Mouse (Mus musculus): ENCODE data around the gene Olfr1512. TPM values are rescaled to one million over a fixed set of nuclear protein-coding genes. Genes with fewer than 3 reads are reported as not detected.

Olfr1512 gene
- polyA plus RNA-seq, 1 experiment from 2014 or later, result not detected

GRCm38 (mm10) chr14:52332171-52332570 lies 46.8 kb downstream of the Olfr1512 start:
- H3K36me3 ChIP-seq, result no peaks in the 10 kb centered on the region
- no peak overlapping the region for H3K4me3 ChIP-seq
- peaks cover 42% of the 10 kb centered on the region for H3K27me3 ChIP-seq (replicated peaks)
- no peak overlapping the region for H3K4me2 ChIP-seq
- H3K9me3 ChIP-seq (replicated peaks), result no peaks in the 10 kb centered on the region
- no peak overlapping the region for H3K9ac ChIP-seq
- WGBS, result 78% methylated on average over 2 of the region's 3 CpGs
- no peak for ATAC-seq (ENCODE audit: insufficient number of reproducible peaks, low FRiP score)
- H3K4me1 ChIP-seq (replicated peaks), result peaks cover 8% of the 10 kb centered on the region; the same call in 1 of the 2 replicates
- no peak overlapping the region for H3K27ac ChIP-seq (ENCODE audit: poor library complexity, severe bottlenecking)

- H3K9me3 ChIP-seq (replicated peaks), result no peaks in the 10 kb centered on the region
- H3K27me3 ChIP-seq (replicated peaks), result peaks cover 50% of the 10 kb centered on the region
- H3K9ac ChIP-seq, result no peak overlapping the region
- H3K36me3 ChIP-seq, result no peaks in the 10 kb centered on the region
- no peak overlapping the region for H3K4me3 ChIP-seq
- H3K4me1 ChIP-seq (replicated peaks), result peaks cover 8% of the 10 kb centered on the region; the same call in 1 of the 2 replicates
- ATAC-seq (ENCODE audit: insufficient number of reproducible peaks, low FRiP score), result no peak
- 34% methylated on average over 4 of the region's 4 CpGs for WGBS
- H3K27ac ChIP-seq (ENCODE audit: poor library complexity, severe bottlenecking), result no peak overlapping the region
- no peak overlapping the region for H3K4me2 ChIP-seq
Observed at GRCm38 (mm10) chr14:52331069-52331750, 47.8 kb downstream of the Olfr1512 start.

- under 1% methylated on average over 26 of the region's 26 CpGs for WGBS
- peaks cover 8% of the 10 kb centered on the region; the same call in 1 of the 2 replicates for H3K4me1 ChIP-seq (replicated peaks)
- H3K9ac ChIP-seq, result peak within 1 kb of the TSS; percentile 61
- H3K4me2 ChIP-seq, result peak within 1 kb of the TSS; percentile 94
- peaks cover 55% of the 10 kb centered on the region for H3K27me3 ChIP-seq (replicated peaks)
- no peaks in the 10 kb centered on the region for H3K36me3 ChIP-seq
- H3K4me3 ChIP-seq, result peak within 1 kb of the TSS; percentile 56
- ATAC-seq (ENCODE audit: insufficient number of reproducible peaks, low FRiP score), result peak; percentile 45; the same call in 1 of the 2 replicates
- H3K27ac ChIP-seq (ENCODE audit: poor library complexity, severe bottlenecking), result no peak within 1 kb of the TSS
- no peaks in the 10 kb centered on the region for H3K9me3 ChIP-seq (replicated peaks)
Observed at GRCm38 (mm10) chr14:52327910-52328812, 50.8 kb downstream of the Olfr1512 start, which contains the start of gene Sall2. Gene Sall2 (minus strand): TSS chr14:52328762.

- Histone ChIP-seq H3K27me3 (replicated peaks) (peaks cover 58% of the 10 kb centered on the region), H3K4me3 (peak overlapping the region; percentile 56), H3K9ac (peak overlapping the region; percentile 61), H3K36me3 (no peaks in the 10 kb centered on the region), H3K4me1 (replicated peaks) (peaks cover 8% of the 10 kb centered on the region; the same call in 1 of the 2 replicates), H3K9me3 (replicated peaks) (no peaks in the 10 kb centered on the region), H3K4me2 (peak overlapping the region; percentile 94), H3K27ac (ENCODE audit: poor library complexity, severe bottlenecking) (no peak overlapping the region)
- 3% methylated on average over 14 of the region's 14 CpGs for WGBS
- no peak for ATAC-seq (ENCODE audit: insufficient number of reproducible peaks, low FRiP score)
Observed at GRCm38 (mm10) chr14:52327375-52327901, 51.5 kb downstream of the Olfr1512 start.

- peaks cover 8% of the 10 kb centered on the region; the same call in 1 of the 2 replicates for H3K4me1 ChIP-seq (replicated peaks)
- H3K9me3 ChIP-seq (replicated peaks), result no peaks in the 10 kb centered on the region
- 13% methylated on average over 4 of the region's 4 CpGs for WGBS
- no peak overlapping the region for H3K4me2 ChIP-seq
- no peak for ATAC-seq (ENCODE audit: insufficient number of reproducible peaks, low FRiP score)
- H3K9ac ChIP-seq, result no peak overlapping the region
- H3K27me3 ChIP-seq (replicated peaks), result peaks cover 50% of the 10 kb centered on the region
- no peaks in the 10 kb centered on the region for H3K36me3 ChIP-seq
- H3K27ac ChIP-seq (ENCODE audit: poor library complexity, severe bottlenecking), result no peak overlapping the region
- H3K4me3 ChIP-seq, result no peak overlapping the region
Observed at GRCm38 (mm10) chr14:52325890-52326289, 53.1 kb downstream of the Olfr1512 start.

Other genes with a start within 250 kb of the Olfr1512 start
- 35.8 and 36.5 TPM in 2 replicates for gene Supt16, start 181.8 kb downstream of the Olfr1512 start, polyA plus RNA-seq (2016; fragmentation: Nextera tagmentation; extraction: Ambion mirVana)
- gene Chd8, start 121.4 kb downstream of the Olfr1512 start, polyA plus RNA-seq (2016; fragmentation: Nextera tagmentation; extraction: Ambion mirVana), result 35.0 and 36.0 TPM in 2 replicates
- gene Tox4, start 100.0 kb downstream of the Olfr1512 start, polyA plus RNA-seq (2016; fragmentation: Nextera tagmentation; extraction: Ambion mirVana), result 35.8 and 41.5 TPM in 2 replicates
- 15.1 and 16.7 TPM in 2 replicates for gene Rab2b, start 99.6 kb downstream of the Olfr1512 start, polyA plus RNA-seq (2016; fragmentation: Nextera tagmentation; extraction: Ambion mirVana)
- gene Mettl3, start 74.0 kb downstream of the Olfr1512 start, polyA plus RNA-seq (2016; fragmentation: Nextera tagmentation; extraction: Ambion mirVana), result 29.3 and 30.7 TPM in 2 replicates
- gene Sall2, start 50.4 kb downstream of the Olfr1512 start, polyA plus RNA-seq (2016; fragmentation: Nextera tagmentation; extraction: Ambion mirVana), result 11.9 and 12.5 TPM in 2 replicates
- gene Olfr1513, start 22.8 kb downstream of the Olfr1512 start, polyA plus RNA-seq (2016; fragmentation: Nextera tagmentation; extraction: Ambion mirVana), result not detected in 2 replicates
- gene Olfr1511, start 18.2 kb upstream of the Olfr1512 start, polyA plus RNA-seq (2016; fragmentation: Nextera tagmentation; extraction: Ambion mirVana), result not detected in 2 replicates
- gene Olfr1510, start 35.2 kb upstream of the Olfr1512 start, polyA plus RNA-seq (2016; fragmentation: Nextera tagmentation; extraction: Ambion mirVana), result not detected in 2 replicates
- not detected in 2 replicates for gene Olfr1509, start 63.8 kb upstream of the Olfr1512 start, polyA plus RNA-seq (2016; fragmentation: Nextera tagmentation; extraction: Ambion mirVana)
- gene Olfr1508, start 88.3 kb upstream of the Olfr1512 start, polyA plus RNA-seq (2016; fragmentation: Nextera tagmentation; extraction: Ambion mirVana), result not detected in 2 replicates
- not detected in 2 replicates for gene Olfr1507, start 116.6 kb upstream of the Olfr1512 start, polyA plus RNA-seq (2016; fragmentation: Nextera tagmentation; extraction: Ambion mirVana)